Mouse (Mus musculus) stomach, embryonic 15.5 days (tissue): ENCODE data around the gene Gm10277. TPM values are rescaled to one million over a fixed set of nuclear protein-coding genes. Genes with fewer than 3 reads are reported as not detected.

Source experiments
- ATAC-seq: fragments of 200-750 bp; cut with Nextera tagmentation; 2 replicates; pipeline ENCODE4 v1.8.0; 2017; ENCODE audit warnings: low read depth, moderate number of reproducible peaks, moderate TSS enrichment; ENCODE audit not compliant: insufficient read depth, low FRiP score
- H3K27ac ChIP-seq: fragments of 300-500 bp; sonication (generic); 2 replicates; pipeline ENCODE4 v1.5.1; 2015; ENCODE audit warnings: mild to moderate bottlenecking, inconsistent platforms
- H3K27me3 ChIP-seq: fragments of 300-500 bp; sonication (generic); replicated peaks from 2 replicates; pipeline ENCODE4 v1.6.1; 2015; ENCODE audit warnings: inconsistent platforms
- H3K36me3 ChIP-seq: fragments of 300-500 bp; sonication (generic); 2 replicates; pipeline ENCODE4 v1.6.1; 2015; ENCODE audit warnings: inconsistent platforms
- H3K4me1 ChIP-seq: fragments of 300-500 bp; sonication (generic); 2 replicates; pipeline ENCODE4 v1.6.1; 2015; ENCODE audit warnings: inconsistent platforms
- H3K4me2 ChIP-seq: fragments of 300-500 bp; sonication (generic); 2 replicates; pipeline ENCODE4 v1.6.1; 2015; ENCODE audit warnings: mild to moderate bottlenecking, inconsistent platforms
- H3K4me3 ChIP-seq: fragments of 300-500 bp; sonication (generic); replicated peaks from 2 replicates; pipeline ENCODE4 v1.5.1; 2015; ENCODE audit warnings: inconsistent platforms
- H3K9ac ChIP-seq: fragments of 300-500 bp; sonication (generic); 2 replicates; pipeline ENCODE4 v1.6.1; 2015; ENCODE audit warnings: inconsistent platforms
- H3K9me3 ChIP-seq: fragments of 300-500 bp; sonication (generic); 2 replicates; pipeline ENCODE4 v1.6.1; 2016; ENCODE audit warnings: inconsistent platforms
- WGBS: fragments of 180-500 bp; shearing (Covaris S2); methylation state at CpG from one replicate; pipeline ENCODE4 v1.1.7; 2015; 5-methylcytosine and 5-hydroxymethylcytosine counted together
- polyA plus RNA-seq: library from polyadenylated mRNA; unstranded; fragments of >200 nt; fragmentation: Nextera tagmentation; extraction: Ambion mirVana; gene quantifications from 2 replicates; pipeline ENCODE4 v1.2.1, GENCODE M21; 2015

Gene Gm10277
- polyA plus RNA-seq, 1 experiment from 2014 or later = 1.5 TPM

- H3K27ac ChIP-seq = no peak overlapping the region
- H3K4me1 ChIP-seq = no peaks in the 10 kb centered on the region
- no peak for ATAC-seq
- H3K4me3 ChIP-seq = no peak overlapping the region
- peaks cover 21% of the 10 kb centered on the region for H3K36me3 ChIP-seq
- no peak overlapping the region for H3K4me2 ChIP-seq
- H3K9me3 ChIP-seq = no peaks in the 10 kb centered on the region
- H3K27me3 ChIP-seq = no peaks in the 10 kb centered on the region
- WGBS = 27% methylated on average over 8 of the region's 8 CpGs
- H3K9ac ChIP-seq = no peak overlapping the region
Measured at GRCm38 (mm10) chr11:77821648-77822047, 34.1 kb upstream of the Gm10277 start.

DNA sequence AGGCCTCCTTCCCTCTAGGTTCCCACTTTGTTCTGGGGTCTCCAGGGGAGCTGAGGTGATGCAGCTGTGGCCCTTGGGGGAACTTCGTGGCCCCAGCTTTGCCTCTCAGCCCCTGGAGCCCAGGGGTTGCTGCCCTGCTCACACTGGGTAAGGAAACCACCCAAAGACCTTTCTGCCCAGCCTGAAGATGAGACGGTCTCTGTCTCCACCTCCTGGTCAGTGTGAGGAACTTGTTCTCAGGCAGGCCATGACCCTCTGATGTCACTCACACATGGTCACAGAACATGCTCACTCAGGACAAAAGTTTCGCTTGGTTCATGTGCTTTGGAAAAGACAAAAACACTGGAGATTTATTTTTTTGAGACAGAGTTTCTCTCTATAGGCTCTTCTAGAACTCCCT lies 28.5 kb upstream of the Gm10277 start:
- H3K9ac ChIP-seq = no peak overlapping the region
- H3K9me3 ChIP-seq = no peaks in the 10 kb centered on the region
- no peak for ATAC-seq
- 26% methylated on average over 3 of the region's 3 CpGs for WGBS
- peaks cover 4% of the 10 kb centered on the region; the same call in 1 of the 2 replicates for H3K36me3 ChIP-seq
- no peak overlapping the region for H3K4me3 ChIP-seq
- H3K27me3 ChIP-seq = no peaks in the 10 kb centered on the region
- no peak overlapping the region for H3K27ac ChIP-seq
- H3K4me1 ChIP-seq = no peaks in the 10 kb centered on the region
- no peak overlapping the region for H3K4me2 ChIP-seq

- no peaks in the 10 kb centered on the region for H3K4me1 ChIP-seq
- no peak overlapping the region for H3K4me3 ChIP-seq
- no peaks in the 10 kb centered on the region for H3K27me3 ChIP-seq
- no peak overlapping the region for H3K27ac ChIP-seq
- H3K36me3 ChIP-seq = no peaks in the 10 kb centered on the region
- no peaks in the 10 kb centered on the region for H3K9me3 ChIP-seq
- 71% methylated on average over 2 of the region's 2 CpGs for WGBS
- no peak overlapping the region for H3K9ac ChIP-seq
- no peak overlapping the region for H3K4me2 ChIP-seq
- no peak for ATAC-seq
Measured at GRCm38 (mm10) chr11:77813969-77814368, 26.4 kb upstream of the Gm10277 start.

GRCm38 (mm10) chr11:77810018-77810417 lies 22.5 kb upstream of the Gm10277 start:
- no peak overlapping the region for H3K4me3 ChIP-seq
- H3K9me3 ChIP-seq = no peaks in the 10 kb centered on the region
- H3K36me3 ChIP-seq = no peaks in the 10 kb centered on the region
- peaks cover 5% of the 10 kb centered on the region; the same call in 1 of the 2 replicates for H3K4me1 ChIP-seq
- H3K9ac ChIP-seq = no peak overlapping the region
- 84% methylated on average over 6 of the region's 6 CpGs for WGBS
- no peaks in the 10 kb centered on the region; the same call in 1 of the 2 replicates for H3K27me3 ChIP-seq
- ATAC-seq = no peak
- H3K4me2 ChIP-seq = no peak overlapping the region
- H3K27ac ChIP-seq = no peak overlapping the region

- Histone ChIP-seq H3K4me3 (no peak overlapping the region), H3K9me3 (no peaks in the 10 kb centered on the region), H3K27ac (no peak overlapping the region), H3K27me3 (no peaks in the 10 kb centered on the region; the same call in 1 of the 2 replicates), H3K4me2 (no peak overlapping the region), H3K9ac (no peak overlapping the region), H3K36me3 (no peaks in the 10 kb centered on the region), H3K4me1 (peaks cover 5% of the 10 kb centered on the region; the same call in 1 of the 2 replicates)
- 86% methylated on average over 4 of the region's 4 CpGs for WGBS
- no peak for ATAC-seq
Measured at GRCm38 (mm10) chr11:77809215-77809614, 21.7 kb upstream of the Gm10277 start.

DNA sequence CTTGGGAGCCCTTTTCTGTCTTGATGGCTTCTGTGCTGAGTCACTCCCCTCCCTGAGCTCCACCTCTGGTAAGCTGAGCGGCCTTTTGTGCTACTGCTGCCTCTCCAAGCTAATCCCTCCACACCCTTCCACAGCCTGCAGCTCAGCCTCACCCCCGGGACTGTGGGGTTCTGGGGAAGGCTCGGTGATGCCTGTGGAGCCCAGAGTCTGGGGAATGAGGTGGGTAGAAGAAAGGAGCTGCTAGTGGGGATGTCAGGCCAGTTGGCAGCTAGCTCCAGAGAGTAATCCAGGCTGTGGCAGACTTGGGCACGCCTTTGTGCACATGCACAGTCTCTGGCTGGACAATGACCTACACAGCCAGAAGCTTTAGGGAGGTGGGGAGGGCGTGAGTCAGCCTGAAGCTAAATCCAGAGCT lies 20.5 kb upstream of the Gm10277 start:
- ATAC-seq = peak; percentile 44; the same call in 1 of the 2 replicates
- H3K9me3 ChIP-seq = no peaks in the 10 kb centered on the region
- H3K9ac ChIP-seq = no peak overlapping the region
- no peaks in the 10 kb centered on the region for H3K36me3 ChIP-seq
- no peaks in the 10 kb centered on the region; the same call in 1 of the 2 replicates for H3K27me3 ChIP-seq
- no peak overlapping the region for H3K4me3 ChIP-seq
- no peak overlapping the region for H3K4me2 ChIP-seq
- no peak overlapping the region for H3K27ac ChIP-seq
- peaks cover 5% of the 10 kb centered on the region; the same call in 1 of the 2 replicates for H3K4me1 ChIP-seq
- 46% methylated on average over 5 of the region's 5 CpGs for WGBS

DNA sequence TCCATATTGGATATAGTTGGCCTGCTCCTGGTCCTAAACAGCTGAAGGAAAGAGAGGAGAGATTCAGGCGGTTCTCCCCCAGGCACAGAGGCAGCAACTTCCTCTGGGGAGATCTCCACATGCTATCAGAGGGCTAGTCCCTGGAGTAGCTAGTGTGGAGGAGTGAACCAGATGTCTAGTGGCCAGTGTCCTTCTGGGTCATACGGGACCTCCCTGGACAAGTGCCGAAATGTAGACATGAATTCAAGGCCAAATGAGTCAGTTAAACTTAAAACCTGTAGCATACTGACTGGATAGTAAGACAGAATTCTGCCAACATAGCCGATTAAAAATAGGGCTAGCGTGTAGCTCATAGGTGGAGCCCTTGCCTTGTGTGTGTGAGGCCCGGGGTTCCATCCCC lies 19.3 kb upstream of the Gm10277 start:
- Histone ChIP-seq H3K27me3 (no peaks in the 10 kb centered on the region; the same call in 1 of the 2 replicates), H3K36me3 (no peaks in the 10 kb centered on the region), H3K9ac (no peak overlapping the region), H3K4me1 (peaks cover 13% of the 10 kb centered on the region; the same call in 1 of the 2 replicates), H3K4me2 (no peak overlapping the region), H3K9me3 (no peaks in the 10 kb centered on the region), H3K27ac (no peak overlapping the region), H3K4me3 (no peak overlapping the region)
- 71% methylated on average over 6 of the region's 6 CpGs for WGBS
- no peak for ATAC-seq

DNA sequence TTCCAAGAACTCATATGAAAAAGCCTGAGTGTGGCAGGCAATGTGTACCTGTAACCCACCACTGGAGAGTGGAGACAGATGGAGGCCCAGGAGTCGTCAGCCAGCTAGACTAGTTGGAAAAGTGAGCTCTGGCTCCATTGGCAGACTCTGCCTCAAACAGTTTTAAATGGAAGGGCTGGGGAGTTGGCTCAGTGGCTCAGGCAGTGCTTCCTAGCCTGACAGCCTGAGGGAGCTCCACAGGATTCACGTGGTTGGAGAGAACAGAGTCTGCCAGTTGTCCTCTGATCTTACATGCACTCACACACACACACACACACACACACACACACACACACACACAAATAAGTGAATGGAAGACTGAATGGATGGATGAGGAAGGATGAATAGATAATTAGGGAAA lies 18.7 kb upstream of the Gm10277 start:
- H3K4me3 ChIP-seq = no peak overlapping the region
- H3K36me3 ChIP-seq = no peaks in the 10 kb centered on the region
- no peaks in the 10 kb centered on the region; the same call in 1 of the 2 replicates for H3K27me3 ChIP-seq
- 23% methylated on average over 2 of the region's 2 CpGs for WGBS
- peaks cover 19% of the 10 kb centered on the region for H3K4me1 ChIP-seq
- H3K9ac ChIP-seq = no peak overlapping the region
- no peak for ATAC-seq
- no peak overlapping the region for H3K27ac ChIP-seq
- no peaks in the 10 kb centered on the region for H3K9me3 ChIP-seq
- H3K4me2 ChIP-seq = no peak overlapping the region

DNA sequence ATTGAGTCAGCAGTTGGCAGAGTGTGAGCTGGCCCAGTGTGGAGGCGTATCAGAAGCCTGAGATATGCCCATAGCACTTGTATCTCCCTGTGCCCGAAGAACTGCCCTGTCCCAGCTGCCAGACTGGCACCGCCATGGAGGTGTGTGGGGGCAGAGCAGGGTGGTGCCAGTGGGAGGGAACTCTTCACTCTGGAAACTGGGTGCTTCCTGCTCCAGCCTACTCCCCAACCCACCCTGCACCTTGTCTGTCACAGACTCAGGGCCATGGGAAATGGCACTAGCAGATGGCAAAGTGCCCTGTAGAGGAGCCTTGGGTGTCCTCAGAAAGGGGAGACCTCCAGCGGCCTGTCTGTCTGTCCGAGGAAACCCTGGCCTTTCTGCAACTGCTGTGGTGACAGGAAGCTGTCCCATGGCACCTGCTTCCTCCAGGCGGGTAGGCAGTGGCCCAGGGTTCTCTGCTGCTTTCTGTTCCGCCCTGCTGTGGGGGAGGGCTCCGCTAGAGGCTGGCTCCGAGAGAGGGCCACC lies 14.9 kb upstream of the Gm10277 start:
- 65% methylated on average over 9 of the region's 9 CpGs for WGBS
- Histone ChIP-seq H3K27me3 (no peaks in the 10 kb centered on the region), H3K9ac (no peak overlapping the region), H3K9me3 (no peaks in the 10 kb centered on the region), H3K4me2 (no peak overlapping the region), H3K4me1 (peaks cover 24% of the 10 kb centered on the region), H3K4me3 (0 out of 2 replicates have a peak overlapping the region, but pooled peaks have one; percentile 2), H3K27ac (peak overlapping the region; percentile 63; the same call in 1 of the 2 replicates), H3K36me3 (no peaks in the 10 kb centered on the region)
- ATAC-seq = no peak

- Histone ChIP-seq H3K36me3 (no peaks in the 10 kb centered on the region), H3K4me3 (peak overlapping the region; percentile 22), H3K4me2 (peak overlapping the region; percentile 43), H3K4me1 (peaks cover 24% of the 10 kb centered on the region), H3K9ac (no peak overlapping the region), H3K27ac (peak overlapping the region; percentile 63), H3K27me3 (no peaks in the 10 kb centered on the region), H3K9me3 (no peaks in the 10 kb centered on the region)
- ATAC-seq = peak; percentile 91
- 8% methylated on average over 15 of the region's 15 CpGs for WGBS
Measured at GRCm38 (mm10) chr11:77800869-77801701, 13.5 kb upstream of the Gm10277 start.

DNA sequence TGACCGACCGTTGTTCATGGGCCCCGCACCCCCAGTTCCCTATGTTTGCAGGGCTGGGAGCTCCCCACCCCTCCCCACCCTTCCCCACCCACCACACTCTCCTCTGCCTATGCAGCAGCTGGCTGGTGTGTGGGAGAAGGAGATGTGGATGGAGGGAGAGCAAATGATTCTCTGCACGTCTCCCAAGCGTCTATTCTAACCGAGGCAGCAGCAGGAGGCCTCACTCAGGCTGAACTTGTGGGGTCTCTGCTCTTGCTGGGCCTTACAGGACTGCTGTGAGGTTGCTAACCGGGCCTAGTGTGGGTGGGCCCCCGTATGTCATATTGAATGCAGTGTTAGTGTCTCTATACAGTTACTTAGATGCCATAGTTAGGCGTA lies 12.9 kb upstream of the Gm10277 start:
- H3K36me3 ChIP-seq = no peaks in the 10 kb centered on the region
- ATAC-seq = peak; percentile 11; the same call in 1 of the 2 replicates
- peak overlapping the region; percentile 63 for H3K27ac ChIP-seq
- H3K9me3 ChIP-seq = no peaks in the 10 kb centered on the region
- H3K27me3 ChIP-seq = no peaks in the 10 kb centered on the region
- peaks cover 24% of the 10 kb centered on the region for H3K4me1 ChIP-seq
- H3K4me2 ChIP-seq = peak overlapping the region; percentile 43
- H3K9ac ChIP-seq = no peak overlapping the region
- H3K4me3 ChIP-seq = peak overlapping the region; percentile 22; the same call in 1 of the 2 replicates
- 50% methylated on average over 9 of the region's 9 CpGs for WGBS

GRCm38 (mm10) chr11:77795216-77795615 lies 7.7 kb upstream of the Gm10277 start:
- Histone ChIP-seq H3K36me3 (no peaks in the 10 kb centered on the region), H3K4me3 (no peak overlapping the region), H3K27me3 (no peaks in the 10 kb centered on the region), H3K9me3 (no peaks in the 10 kb centered on the region), H3K27ac (no peak overlapping the region), H3K4me1 (peaks cover 23% of the 10 kb centered on the region), H3K4me2 (no peak overlapping the region), H3K9ac (no peak overlapping the region)
- WGBS = 71% methylated on average over 5 of the region's 5 CpGs
- ATAC-seq = no peak
